Mouse (Mus musculus) c-Kit-positive CD71-negative TER-119-negative erythroid progenitor cells, embryonic 14.5 days (primary cell): ENCODE data around the gene Fkbp6.

ENCODE experiments used
- DNase-seq: peaks from one replicate; pipeline ENCODE4 v3.0.0-alpha.2; 2013; ENCODE audit warnings: low read depth

The Fkbp6 gene

GRCm38 (mm10) chr5:135351606-135352005 lies 1.8 kb upstream of the Fkbp6 start:
- no peak for DNase-seq

GRCm38 (mm10) chr5:135347511-135348011 lies 2.3 kb downstream of the Fkbp6 start:
- DNase-seq = no peak

GRCm38 (mm10) chr5:135346430-135346829 lies 3.4 kb downstream of the Fkbp6 start:
- DNase-seq = no peak

GRCm38 (mm10) chr5:135345989-135346388 lies 3.9 kb downstream of the Fkbp6 start:
- DNase-seq = no peak

GRCm38 (mm10) chr5:135337575-135337974 lies 12.3 kb downstream of the Fkbp6 start:
- no peak for DNase-seq

- no peak for DNase-seq
Observed at GRCm38 (mm10) chr5:135331161-135331560, 18.7 kb downstream of the Fkbp6 start.

- no peak for DNase-seq
Observed at GRCm38 (mm10) chr5:135330201-135330600, 19.6 kb downstream of the Fkbp6 start.

- DNase-seq = no peak
Observed at GRCm38 (mm10) chr5:135329471-135329870, 20.4 kb downstream of the Fkbp6 start.

- no peak for DNase-seq
Observed at GRCm38 (mm10) chr5:135326121-135326659, 23.7 kb downstream of the Fkbp6 start.

- DNase-seq = no peak
Observed at GRCm38 (mm10) chr5:135322197-135322596, 27.6 kb downstream of the Fkbp6 start.

GRCm38 (mm10) chr5:135319856-135320255 lies 30.0 kb downstream of the Fkbp6 start:
- no peak for DNase-seq

- no peak for DNase-seq
Observed at GRCm38 (mm10) chr5:135316177-135316576, 33.7 kb downstream of the Fkbp6 start.

- no peak for DNase-seq
Observed at GRCm38 (mm10) chr5:135306321-135306965, 43.4 kb downstream of the Fkbp6 start.

- no peak for DNase-seq
Observed at GRCm38 (mm10) chr5:135302454-135302853, 47.4 kb downstream of the Fkbp6 start.

GRCm38 (mm10) chr5:135301916-135302315 lies 47.9 kb downstream of the Fkbp6 start:
- no peak for DNase-seq

- no peak for DNase-seq
Observed at GRCm38 (mm10) chr5:135292001-135292400, 57.8 kb downstream of the Fkbp6 start.

GRCm38 (mm10) chr5:135291193-135291592 lies 58.7 kb downstream of the Fkbp6 start:
- no peak for DNase-seq

GRCm38 (mm10) chr5:135290703-135291102 lies 59.1 kb downstream of the Fkbp6 start:
- no peak for DNase-seq

- DNase-seq = no peak
Observed at GRCm38 (mm10) chr5:135286926-135287325, 62.9 kb downstream of the Fkbp6 start.

- DNase-seq = peak; percentile 69
Observed at GRCm38 (mm10) chr5:135286185-135286584, 63.7 kb downstream of the Fkbp6 start.

- DNase-seq = no peak
Observed at GRCm38 (mm10) chr5:135285211-135285610, 64.6 kb downstream of the Fkbp6 start.

- no peak for DNase-seq
Observed at GRCm38 (mm10) chr5:135280226-135280625, 69.6 kb downstream of the Fkbp6 start.

- no peak for DNase-seq
Observed at GRCm38 (mm10) chr5:135276597-135276996, 73.2 kb downstream of the Fkbp6 start.
